Mouse (Mus musculus) MEL (cell line): ENCODE results near the gene Hmg20b. TPM values are rescaled to one million over a fixed set of nuclear protein-coding genes. Genes with fewer than 3 reads are reported as not detected.
A peak's percentile ranks its signal among the peaks of the same experiment; 100 is the strongest.

Source experiments
- DNase-seq: peaks from one replicate; pipeline ENCODE4 v3.0.0; 2011; ENCODE audit warnings: low read depth, low spot score
- H3K27ac ChIP-seq: 2 replicates; pipeline ENCODE4 v1.5.1; 2012; ENCODE audit warnings: low read depth, mild to moderate bottlenecking, control low read depth, low read length, moderate library complexity; ENCODE audit not compliant: control insufficient read depth
- H3K27me3 ChIP-seq, 2 experiments: fragments of 150-350 bp in 1 of 2; sonication (generic) in 1 of 2; 2 replicates each; pipeline ENCODE4 v1.6.1; 2012; ENCODE audit warnings: low read length in 2 of 2, mild to moderate bottlenecking in 2 of 2, improper control_type of control experiment in 1 of 2, moderate library complexity in 1 of 2; ENCODE audit not compliant: insufficient read depth in 2 of 2, control insufficient read depth in 1 of 2
- H3K36me3 ChIP-seq, 2 experiments: 2 replicates each; pipeline ENCODE4 v1.6.1; 2012 to 2014; ENCODE audit warnings: low read length in 2 of 2, improper control_type of control experiment in 1 of 2, inconsistent platforms in 1 of 2, mild to moderate bottlenecking in 1 of 2; ENCODE audit not compliant: insufficient read depth in 2 of 2, control insufficient read depth in 1 of 2
- H3K4me1 ChIP-seq, 2 experiments: fragments of 150-350 bp in 1 of 2; sonication (generic) in 1 of 2; 2 replicates each; pipeline ENCODE4 v1.6.1; 2012; ENCODE audit warnings: low read length in 2 of 2, improper control_type of control experiment in 1 of 2, mild to moderate bottlenecking in 1 of 2; ENCODE audit not compliant: insufficient read depth in 2 of 2, control insufficient read depth in 1 of 2
- H3K4me3 ChIP-seq, 2 experiments: fragments of 150-350 bp in 1 of 2; sonication (generic) in 1 of 2; 2 replicates each; pipeline ENCODE4 v1.5.1; 2012; ENCODE audit warnings: low read depth in 2 of 2, low read length in 2 of 2, mild to moderate bottlenecking in 2 of 2, moderate library complexity in 2 of 2, control low read depth in 1 of 2, improper control_type of control experiment in 1 of 2; ENCODE audit not compliant: control insufficient read depth in 1 of 2, insufficient read depth in 1 of 2
- H3K79me2 ChIP-seq: 2 replicates; pipeline ENCODE4 v1.6.1; 2012; ENCODE audit warnings: mild to moderate bottlenecking, low read length, moderate library complexity; ENCODE audit not compliant: control insufficient read depth, poor library complexity, insufficient read depth
- H3K9ac ChIP-seq: 2 replicates; pipeline ENCODE4 v1.6.1; 2012; ENCODE audit warnings: low read depth, mild to moderate bottlenecking, control low read depth, low read length, moderate library complexity; ENCODE audit not compliant: control insufficient read depth, poor library complexity, severe bottlenecking
- H3K9me3 ChIP-seq: fragments of 150-350 bp; sonication (generic); replicated peaks from 2 replicates; pipeline ENCODE4 v1.6.1; 2012; ENCODE audit warnings: mild to moderate bottlenecking, low read length, improper control_type of control experiment, moderate library complexity; ENCODE audit not compliant: insufficient read depth
- BHLHE40 ChIP-seq: IDR thresholded peaks from 2 replicates; pipeline ENCODE4 v1.6.1; 2012; ENCODE audit warnings: low read depth, mild to moderate bottlenecking, inconsistent platforms, low read length, improper control_type of control experiment, borderline replicate concordance
- CHD2 ChIP-seq: IDR thresholded peaks from 2 replicates; pipeline ENCODE4 v1.6.1; 2011; ENCODE audit warnings: low read length, improper control_type of control experiment
- CTCF ChIP-seq, 3 experiments: IDR thresholded peaks in 2 of 3; conservative IDR thresholded peaks in 1 of 3; 2 replicates each; pipeline ENCODE4 v1.5.1; 2011 to 2012; ENCODE audit warnings: low read length in 3 of 3, low read depth in 2 of 3, mild to moderate bottlenecking in 2 of 3, improper control_type of control experiment in 1 of 3, inconsistent platforms in 1 of 3, mixed read lengths in 1 of 3, moderate library complexity in 1 of 3; ENCODE audit not compliant: control insufficient read depth in 1 of 3, insufficient read depth in 1 of 3, poor library complexity in 1 of 3, severe bottlenecking in 1 of 3
- E2F4 ChIP-seq: IDR thresholded peaks from 2 replicates; pipeline ENCODE4 v1.6.1; 2011; ENCODE audit warnings: low read depth, low read length, improper control_type of control experiment, borderline replicate concordance
- ELF1 ChIP-seq: IDR thresholded peaks from 2 replicates; pipeline ENCODE4 v1.6.1; 2014; ENCODE audit warnings: low read depth, mild to moderate bottlenecking, inconsistent platforms, low read length, improper control_type of control experiment, moderate library complexity
- EP300 ChIP-seq, 2 experiments: IDR thresholded peaks; 2 replicates each; pipeline ENCODE4 v1.6.1; 2011; ENCODE audit warnings: improper control_type of control experiment in 2 of 2, low read length in 2 of 2, low read depth in 1 of 2, mild to moderate bottlenecking in 1 of 2
- ETS1 ChIP-seq: IDR thresholded peaks from 2 replicates; pipeline ENCODE4 v1.6.1; 2012; ENCODE audit warnings: low read depth, mild to moderate bottlenecking, inconsistent platforms, low read length, improper control_type of control experiment, moderate library complexity
- GATA1 ChIP-seq: IDR thresholded peaks from 2 replicates; pipeline ENCODE4 v1.6.1; 2011; ENCODE audit warnings: low read depth, low read length, improper control_type of control experiment
- HCFC1 ChIP-seq: IDR thresholded peaks from 2 replicates; pipeline ENCODE4 v1.6.1; 2012; ENCODE audit warnings: low read depth, mild to moderate bottlenecking, inconsistent platforms, low read length, improper control_type of control experiment, moderate library complexity
- JUND ChIP-seq: IDR thresholded peaks from 2 replicates; pipeline ENCODE4 v1.6.1; 2011; ENCODE audit warnings: low read depth, mild to moderate bottlenecking, improper control_type of control experiment, low read length
- KAT2A ChIP-seq: conservative IDR thresholded peaks from 2 replicates; pipeline ENCODE4 v1.6.1; 2012; ENCODE audit warnings: low read depth, low read length, improper control_type of control experiment, inconsistent platforms
- MAFK ChIP-seq: IDR thresholded peaks from 2 replicates; pipeline ENCODE4 v1.6.1; 2011; ENCODE audit warnings: low read depth, mild to moderate bottlenecking, low read length, improper control_type of control experiment, borderline replicate concordance
- MAX ChIP-seq: IDR thresholded peaks from 2 replicates; pipeline ENCODE4 v1.6.1; 2011; ENCODE audit warnings: low read length, improper control_type of control experiment
- MEF2A ChIP-seq: IDR thresholded peaks from 2 replicates; pipeline ENCODE4 v1.6.1; 2014; ENCODE audit warnings: low read depth, mild to moderate bottlenecking, inconsistent platforms, low read length, improper control_type of control experiment; ENCODE audit not compliant: poor library complexity, insufficient replicate concordance, severe bottlenecking; ENCODE audit errors: extremely low read depth
- MXI1 ChIP-seq: IDR thresholded peaks from 2 replicates; pipeline ENCODE4 v1.6.1; 2011; ENCODE audit warnings: mild to moderate bottlenecking, low read depth, low read length, improper control_type of control experiment
- MYB ChIP-seq: IDR thresholded peaks from 2 replicates; pipeline ENCODE4 v1.6.1; 2011; ENCODE audit warnings: mild to moderate bottlenecking, low read depth, low read length, improper control_type of control experiment
- MYC ChIP-seq: IDR thresholded peaks from 2 replicates; pipeline ENCODE4 v1.6.1; 2011; ENCODE audit warnings: low read depth, mild to moderate bottlenecking, low read length, improper control_type of control experiment, moderate library complexity
- NELFE ChIP-seq: IDR thresholded peaks from 2 replicates; pipeline ENCODE4 v1.6.1; 2011; ENCODE audit warnings: low read depth, low read length, improper control_type of control experiment
- NRF1 ChIP-seq: IDR thresholded peaks from 2 replicates; pipeline ENCODE4 v1.6.1; 2014; ENCODE audit warnings: low read depth, mild to moderate bottlenecking, inconsistent platforms, low read length, improper control_type of control experiment, moderate library complexity; ENCODE audit not compliant: poor library complexity, insufficient read depth, severe bottlenecking
- POLR2A ChIP-seq, 2 experiments: IDR thresholded peaks; 2 replicates each; pipeline ENCODE4 v1.6.1; 2011 to 2012; ENCODE audit warnings: low read length in 2 of 2, mild to moderate bottlenecking in 2 of 2, control low read depth in 1 of 2, improper control_type of control experiment in 1 of 2, low read depth in 1 of 2, moderate library complexity in 1 of 2; ENCODE audit not compliant: control insufficient read depth in 1 of 2, insufficient read depth in 1 of 2, poor library complexity in 1 of 2
- POLR2AphosphoS2 ChIP-seq: IDR thresholded peaks from 2 replicates; pipeline ENCODE4 v1.6.1; 2011; ENCODE audit warnings: low read length, improper control_type of control experiment
- POLR2AphosphoS5 ChIP-seq: IDR thresholded peaks from 2 replicates; pipeline ENCODE4 v1.6.1; 2012; ENCODE audit warnings: low read depth, borderline replicate concordance, mild to moderate bottlenecking, inconsistent platforms, low read length, moderate library complexity, mixed read lengths
- RAD21 ChIP-seq: IDR thresholded peaks from 2 replicates; pipeline ENCODE4 v1.6.1; 2011; ENCODE audit warnings: mild to moderate bottlenecking, low read depth, low read length, improper control_type of control experiment
- SIN3A ChIP-seq: IDR thresholded peaks from 2 replicates; pipeline ENCODE4 v1.6.1; 2012; ENCODE audit warnings: low read length, improper control_type of control experiment, inconsistent platforms
- TCF12 ChIP-seq: IDR thresholded peaks from 2 replicates; pipeline ENCODE4 v1.6.1; 2014; ENCODE audit warnings: low read depth, mild to moderate bottlenecking, inconsistent platforms, low read length, improper control_type of control experiment, moderate library complexity
- UBTF ChIP-seq: IDR thresholded peaks from 2 replicates; pipeline ENCODE4 v1.6.1; 2012; ENCODE audit warnings: low read depth, mild to moderate bottlenecking, inconsistent platforms, low read length, improper control_type of control experiment, moderate library complexity, borderline replicate concordance; ENCODE audit not compliant: insufficient read depth
- USF1 ChIP-seq: IDR thresholded peaks from 2 replicates; pipeline ENCODE4 v1.6.1; 2014; ENCODE audit warnings: low read depth, mild to moderate bottlenecking, inconsistent platforms, low read length, improper control_type of control experiment, moderate library complexity
- ZC3H11A ChIP-seq: IDR thresholded peaks from 2 replicates; pipeline ENCODE4 v1.6.1; 2012; ENCODE audit warnings: low read depth, mild to moderate bottlenecking, inconsistent platforms, low read length, improper control_type of control experiment
- ZKSCAN1 ChIP-seq: IDR thresholded peaks from 2 replicates; pipeline ENCODE4 v1.6.1; 2012; ENCODE audit warnings: low read depth, mild to moderate bottlenecking, inconsistent platforms, low read length, improper control_type of control experiment, moderate library complexity
- ZMIZ1 ChIP-seq: IDR thresholded peaks from 2 replicates; pipeline ENCODE4 v1.6.1; 2012; ENCODE audit warnings: low read depth, mild to moderate bottlenecking, inconsistent platforms, low read length, improper control_type of control experiment, moderate library complexity
- ZNF384 ChIP-seq: IDR thresholded peaks from 2 replicates; pipeline ENCODE4 v1.6.1; 2012; ENCODE audit warnings: low read depth, mild to moderate bottlenecking, inconsistent platforms, low read length, improper control_type of control experiment
- polyA plus RNA-seq, 2 experiments: library from polyadenylated mRNA; stranded (reverse) in 1 of 2; unstranded in 1 of 2; fragments of >175 nt in 1 of 2; fragments of >200 nt in 1 of 2; gene quantifications; 2 replicates each; pipeline versions ENCODE4 v1.2.1 to v1.2.4; 2012; ENCODE audit warnings: low replicate concordance in 2 of 2, low read depth in 1 of 2; ENCODE audit not compliant: insufficient read length in 2 of 2, insufficient read depth in 1 of 2, missing spikeins in 1 of 2
- total RNA-seq: library from RNA; depleted of rRNA; stranded (reverse); fragments of 300-350 nt; gene quantifications from 2 replicates; pipeline ENCODE4 v1.2.3, GENCODE M21; 2012

Hmg20b gene
- total and polyA plus RNA-seq, 3 experiments: 27.0 to 92.7 TPM; not detected in 1

DNA sequence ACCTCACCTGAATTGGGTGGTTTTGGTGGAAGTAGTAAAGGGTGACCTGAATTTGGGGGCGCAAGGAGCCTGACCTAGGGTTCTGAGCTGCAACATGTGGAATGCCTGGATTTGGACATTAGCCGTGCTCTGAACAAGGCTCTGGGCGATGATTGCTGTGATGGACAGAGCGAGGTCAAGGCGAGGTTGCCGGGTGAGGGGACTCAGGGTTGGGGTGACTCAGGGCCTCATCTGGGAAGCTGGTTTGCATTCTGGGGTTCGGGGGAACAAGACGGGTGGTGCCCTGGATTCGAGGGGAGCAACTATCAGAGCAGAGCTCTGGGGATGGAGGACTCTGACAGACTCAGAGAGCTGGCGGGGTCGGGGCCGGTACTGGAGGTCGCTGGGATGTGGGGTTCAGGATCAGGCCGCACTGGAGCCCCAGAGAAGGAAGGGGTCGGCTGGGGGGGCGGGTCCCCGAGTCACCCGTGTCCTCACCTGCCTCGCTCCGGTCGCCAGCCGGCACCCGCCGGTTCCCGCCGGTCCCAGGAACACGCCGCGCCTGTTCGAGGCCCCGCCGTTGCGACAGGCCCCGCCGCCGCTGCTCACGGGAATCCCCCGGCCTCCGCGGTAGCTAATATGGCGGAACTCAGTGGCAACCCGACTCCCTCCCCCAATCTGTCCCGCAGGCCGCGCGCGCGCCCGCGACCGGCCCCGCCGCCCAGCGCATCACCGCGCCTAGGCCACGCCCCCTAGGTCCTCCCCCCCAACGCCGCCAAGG, 27.7 kb upstream of the Hmg20b start, which contains the start of gene Fzr1:
Fzr1 (minus strand) TSS at position 724 of the 760 bp plus-strand sequence.
- TF ChIP-seq POLR2AphosphoS5: no peak
- TF ChIP-seq ZMIZ1: no peak
- no peak for TF ChIP-seq JUND
- no peak for TF ChIP-seq SIN3A
- TF ChIP-seq ZC3H11A: no peak
- TF ChIP-seq CTCF (IDR thresholded peaks at IDR 0.05 in 2 of 3, conservative IDR thresholded peaks at IDR 0.05 in 1 of 3; ENCODE audit: control insufficient read depth in 1 of 3, insufficient read depth in 1 of 3, low read depth in 2 of 3, low read length in 3 of 3, poor library complexity in 1 of 3, severe bottlenecking in 1 of 3): no peak
- no peak for TF ChIP-seq KAT2A
- TF ChIP-seq MAFK: no peak
- TF ChIP-seq E2F4: no peak
- no peak for TF ChIP-seq GATA1
- TF ChIP-seq BHLHE40: no peak
- TF ChIP-seq ELF1: no peak
- TF ChIP-seq HCFC1: 0 out of 2 replicates have a peak, but pooled peaks have one; percentile 1
- TF ChIP-seq POLR2A (IDR thresholded peaks at IDR 0.05; ENCODE audit: control insufficient read depth in 1 of 2, insufficient read depth in 1 of 2, low read depth in 1 of 2, low read length in 2 of 2, poor library complexity in 1 of 2): peak in 1 of 2 experiments; percentile 68; a peak in 1 of 4 replicates
- no peak; the same call in 1 of the 2 replicates for TF ChIP-seq TCF12
- peak; percentile 15; the same call in 1 of the 2 replicates for TF ChIP-seq MXI1
- 0 out of 2 replicates have a peak, but pooled peaks have one; percentile 10 for TF ChIP-seq POLR2AphosphoS2
- TF ChIP-seq USF1: no peak
- no peak for TF ChIP-seq ETS1
- TF ChIP-seq RAD21: no peak
- TF ChIP-seq NRF1: no peak
- no peak for TF ChIP-seq ZKSCAN1
- no peak for TF ChIP-seq EP300 (IDR thresholded peaks at IDR 0.05; ENCODE audit: low read depth in 1 of 2, low read length in 2 of 2)
- no peak for TF ChIP-seq ZNF384
- no peak for TF ChIP-seq MAX
- TF ChIP-seq MYB: no peak
- TF ChIP-seq UBTF: no peak
- TF ChIP-seq MYC: no peak
- no peak for TF ChIP-seq MEF2A
- no peak for TF ChIP-seq CHD2
- TF ChIP-seq NELFE: peak; percentile 66
- Histone ChIP-seq H3K9me3 (no peaks in the 10 kb centered on the region), H3K79me2 (peaks cover 35% of the 10 kb centered on the region), H3K9ac (peak within 1 kb of the TSS; percentile 89), H3K36me3 (peaks cover 5 to 39% of the 10 kb centered on the region in 2 experiments), H3K4me3 (peak within 1 kb of the TSS; percentile 81 to 99), H3K27me3 (no peaks in the 10 kb centered on the region), H3K27ac (peak within 1 kb of the TSS; percentile 93), H3K4me1 (peaks cover 30 to 44% of the 10 kb centered on the region in 2 experiments)
- no peak for DNase-seq
